Mouse (Mus musculus): ENCODE measurements around the gene Zfp276. TPM values are rescaled to one million over a fixed set of nuclear protein-coding genes. Genes with fewer than 3 reads are reported as not detected.
"Not testable (repeated sequence)": the region's sequence is repeated elsewhere in the genome, so short reads cannot be mapped to it uniquely, and the experiment has no call there.

The Zfp276 gene
- polyA plus RNA-seq, 1 experiment from 2014 or later = 19.2 TPM

DNA sequence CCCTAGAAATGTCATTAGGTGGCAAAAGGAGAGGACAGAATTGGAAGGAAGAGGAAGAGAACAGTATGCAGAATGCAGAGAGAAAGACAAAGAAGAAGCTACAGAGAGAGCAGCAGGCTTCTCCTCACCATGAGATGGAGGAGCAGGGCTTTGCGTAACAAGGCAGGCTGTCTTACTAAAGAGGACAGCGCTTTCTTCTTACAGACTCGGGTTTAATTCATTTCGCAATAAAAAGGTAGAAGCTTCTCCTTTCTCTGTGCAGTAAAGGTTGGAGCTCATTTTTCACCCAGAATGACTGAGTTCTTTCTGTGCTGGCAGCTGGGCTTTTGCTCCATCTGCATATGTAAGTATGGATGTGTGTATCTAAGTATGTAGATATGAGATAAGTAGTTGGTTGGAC is 25.8 kb downstream of the Zfp276 start:
- Histone ChIP-seq H3K27ac (ENCODE audit: low read length) (no peak overlapping the region), H3K36me3 (ENCODE audit: control insufficient read depth, insufficient read depth, low read length) (no peaks in the 10 kb centered on the region), H3K9me3 (replicated peaks; ENCODE audit: control insufficient read depth, low read length) (no peaks in the 10 kb centered on the region), H3K9ac (ENCODE audit: low read length) (no peak overlapping the region), H3K4me1 (ENCODE audit: control insufficient read depth, insufficient read depth, low read length) (no peaks in the 10 kb centered on the region), H3K4me2 (ENCODE audit: low read depth, low read length) (no peak overlapping the region), H3K4me3 (replicated peaks; ENCODE audit: low read length) (no peak overlapping the region), H3K27me3 (ENCODE audit: control insufficient read depth, insufficient read depth, low read length) (no peaks in the 10 kb centered on the region)
- no peak for ATAC-seq (ENCODE audit: insufficient read depth, low FRiP score)
- 86% methylated on average over 4 of the region's 4 CpGs for WGBS

DNA sequence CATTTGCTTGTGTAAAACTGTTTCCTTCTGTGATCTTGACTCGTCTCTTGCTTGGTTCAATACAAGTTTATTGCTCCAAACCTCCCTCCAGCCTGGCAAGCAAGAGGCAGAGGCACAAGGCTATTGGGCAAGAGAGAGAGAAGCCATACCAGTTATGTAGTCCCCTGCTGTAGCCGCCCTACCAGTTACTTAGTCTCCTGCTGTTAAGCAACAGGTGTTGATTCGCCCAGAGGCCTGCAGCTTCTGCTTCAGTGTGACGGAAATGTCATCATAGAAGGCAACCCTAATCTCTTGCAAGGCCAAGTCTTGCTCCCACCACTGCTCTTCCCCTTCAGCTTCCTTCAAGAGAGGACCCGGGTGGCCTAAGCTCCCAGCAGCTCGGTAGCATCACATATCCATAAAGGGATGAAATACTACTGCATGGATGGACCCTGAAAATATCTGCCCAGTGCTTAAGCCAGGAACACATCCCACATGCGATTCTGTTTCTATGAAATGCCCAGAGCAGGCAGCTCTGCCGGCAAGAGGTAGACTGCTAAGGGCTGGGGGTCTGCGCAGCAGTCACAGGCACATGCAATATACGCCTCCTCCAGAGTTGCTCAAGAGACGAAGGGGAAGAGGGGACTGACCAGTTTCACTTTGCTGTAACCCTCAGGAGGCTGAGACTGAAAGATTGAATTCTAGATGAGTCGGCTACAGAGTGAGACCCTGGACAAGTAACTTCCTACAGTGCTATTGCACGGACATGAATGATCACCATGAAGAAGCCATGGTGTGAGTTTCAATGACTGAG is 26.5 kb downstream of the Zfp276 start:
- H3K9ac ChIP-seq (ENCODE audit: low read length) = no peak overlapping the region
- no peaks in the 10 kb centered on the region for H3K36me3 ChIP-seq (ENCODE audit: control insufficient read depth, insufficient read depth, low read length)
- no peak overlapping the region for H3K4me3 ChIP-seq (replicated peaks; ENCODE audit: low read length)
- WGBS = 86% methylated on average over 13 of the region's 13 CpGs
- no peaks in the 10 kb centered on the region for H3K27me3 ChIP-seq (ENCODE audit: control insufficient read depth, insufficient read depth, low read length)
- no peak for ATAC-seq (ENCODE audit: insufficient read depth, low FRiP score)
- H3K4me1 ChIP-seq (ENCODE audit: control insufficient read depth, insufficient read depth, low read length) = no peaks in the 10 kb centered on the region
- H3K9me3 ChIP-seq (replicated peaks; ENCODE audit: control insufficient read depth, low read length) = no peaks in the 10 kb centered on the region
- no peak overlapping the region for H3K27ac ChIP-seq (ENCODE audit: low read length)
- no peak overlapping the region for H3K4me2 ChIP-seq (ENCODE audit: low read depth, low read length)

DNA sequence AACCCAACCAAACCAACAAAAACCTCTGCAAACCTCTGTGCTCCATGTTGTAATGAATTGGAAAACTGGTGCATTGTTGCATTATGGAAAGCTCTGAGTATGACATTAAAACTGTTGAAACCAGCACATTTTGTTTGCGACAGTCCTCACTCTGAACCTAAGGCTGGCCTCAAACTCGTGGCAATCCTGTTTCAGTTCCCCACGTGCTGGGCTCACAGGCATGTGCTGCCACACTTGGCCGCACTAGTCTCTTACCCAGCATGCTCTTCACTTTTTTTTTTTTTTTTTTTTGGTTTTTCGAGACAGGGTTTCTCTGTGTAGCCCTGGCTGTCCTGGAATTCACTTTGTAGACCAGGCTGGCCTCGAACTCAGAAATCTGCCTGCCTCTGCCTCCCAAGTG is 29.0 kb downstream of the Zfp276 start:
- H3K27ac ChIP-seq (ENCODE audit: low read length); ATAC-seq (ENCODE audit: insufficient read depth, low FRiP score); H3K4me3 ChIP-seq (replicated peaks; ENCODE audit: low read length); H3K4me1 ChIP-seq (ENCODE audit: control insufficient read depth, insufficient read depth, low read length); H3K36me3 ChIP-seq (ENCODE audit: control insufficient read depth, insufficient read depth, low read length); H3K9ac ChIP-seq (ENCODE audit: low read length); H3K4me2 ChIP-seq (ENCODE audit: low read depth, low read length); H3K27me3 ChIP-seq (ENCODE audit: control insufficient read depth, insufficient read depth, low read length); H3K9me3 ChIP-seq (replicated peaks; ENCODE audit: control insufficient read depth, low read length): not testable (repeated sequence)
- WGBS = 92% methylated on average over 5 of the region's 6 CpGs

DNA sequence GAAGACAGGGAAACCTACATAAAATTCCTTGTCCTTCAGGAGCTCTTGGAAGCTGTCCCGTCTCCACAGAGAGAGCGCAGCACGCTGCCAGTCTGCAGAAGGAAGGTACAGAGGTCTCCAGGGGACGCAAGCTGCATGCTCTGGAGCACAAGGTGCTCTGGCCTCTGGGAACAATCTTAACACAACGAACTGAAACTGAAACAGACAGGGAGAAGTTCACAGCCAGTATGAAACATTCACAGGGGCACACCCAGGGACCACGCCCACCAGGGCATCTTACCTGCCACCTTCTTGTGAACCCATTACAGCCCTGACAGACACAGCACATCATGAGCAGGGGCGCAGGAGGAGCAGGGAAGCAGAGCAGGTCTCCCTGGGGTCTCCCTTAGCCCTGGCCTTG is 30.0 kb downstream of the Zfp276 start:
- H3K4me2 ChIP-seq (ENCODE audit: low read depth, low read length) = no peak overlapping the region
- H3K36me3 ChIP-seq (ENCODE audit: control insufficient read depth, insufficient read depth, low read length) = no peaks in the 10 kb centered on the region
- no peak for ATAC-seq (ENCODE audit: insufficient read depth, low FRiP score)
- 84% methylated on average over 7 of the region's 7 CpGs for WGBS
- H3K9me3 ChIP-seq (replicated peaks; ENCODE audit: control insufficient read depth, low read length) = no peaks in the 10 kb centered on the region
- H3K9ac ChIP-seq (ENCODE audit: low read length) = no peak overlapping the region
- H3K4me3 ChIP-seq (replicated peaks; ENCODE audit: low read length) = no peak overlapping the region
- H3K27ac ChIP-seq (ENCODE audit: low read length) = no peak overlapping the region
- no peaks in the 10 kb centered on the region for H3K4me1 ChIP-seq (ENCODE audit: control insufficient read depth, insufficient read depth, low read length)
- H3K27me3 ChIP-seq (ENCODE audit: control insufficient read depth, insufficient read depth, low read length) = no peaks in the 10 kb centered on the region

DNA sequence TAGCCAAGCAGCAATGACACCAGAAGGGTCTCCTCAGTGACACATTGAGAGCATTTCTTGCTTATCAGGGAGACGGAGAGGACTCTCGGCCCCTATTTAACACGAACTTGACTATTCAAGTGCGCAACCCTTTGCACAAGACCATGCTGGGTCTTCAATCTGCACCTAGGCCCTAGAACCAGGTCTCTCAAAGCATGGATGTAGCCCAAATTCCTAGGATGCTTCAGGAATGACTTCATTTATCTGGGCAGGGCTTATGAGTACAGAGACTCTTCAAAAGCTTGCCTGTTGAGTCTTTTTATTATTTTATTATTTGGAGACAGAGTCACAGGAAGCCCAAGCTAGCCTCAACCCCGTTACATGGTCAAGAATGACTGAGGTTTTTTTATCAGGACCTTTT is 30.5 kb downstream of the Zfp276 start:
- H3K4me3 ChIP-seq (replicated peaks; ENCODE audit: low read length) = no peak overlapping the region
- no peak for ATAC-seq (ENCODE audit: insufficient read depth, low FRiP score)
- no peak overlapping the region for H3K4me2 ChIP-seq (ENCODE audit: low read depth, low read length)
- H3K27ac ChIP-seq (ENCODE audit: low read length) = no peak overlapping the region
- H3K9ac ChIP-seq (ENCODE audit: low read length) = no peak overlapping the region
- H3K36me3 ChIP-seq (ENCODE audit: control insufficient read depth, insufficient read depth, low read length) = no peaks in the 10 kb centered on the region
- H3K27me3 ChIP-seq (ENCODE audit: control insufficient read depth, insufficient read depth, low read length) = no peaks in the 10 kb centered on the region
- H3K9me3 ChIP-seq (replicated peaks; ENCODE audit: control insufficient read depth, low read length) = no peaks in the 10 kb centered on the region
- H3K4me1 ChIP-seq (ENCODE audit: control insufficient read depth, insufficient read depth, low read length) = no peaks in the 10 kb centered on the region
- 82% methylated on average over 5 of the region's 5 CpGs for WGBS

- Histone ChIP-seq H3K4me1 (ENCODE audit: control insufficient read depth, insufficient read depth, low read length) (no peaks in the 10 kb centered on the region), H3K4me3 (replicated peaks; ENCODE audit: low read length) (no peak overlapping the region), H3K27ac (ENCODE audit: low read length) (no peak overlapping the region), H3K9me3 (replicated peaks; ENCODE audit: control insufficient read depth, low read length) (no peaks in the 10 kb centered on the region), H3K36me3 (ENCODE audit: control insufficient read depth, insufficient read depth, low read length) (no peaks in the 10 kb centered on the region), H3K27me3 (ENCODE audit: control insufficient read depth, insufficient read depth, low read length) (no peaks in the 10 kb centered on the region), H3K4me2 (ENCODE audit: low read depth, low read length) (no peak overlapping the region), H3K9ac (ENCODE audit: low read length) (no peak overlapping the region)
- ATAC-seq (ENCODE audit: insufficient read depth, low FRiP score) = no peak
- 93% methylated on average over 17 of the region's 17 CpGs for WGBS
Observed at GRCm38 (mm10) chr8:123287362-123287761, 33.4 kb downstream of the Zfp276 start.

DNA sequence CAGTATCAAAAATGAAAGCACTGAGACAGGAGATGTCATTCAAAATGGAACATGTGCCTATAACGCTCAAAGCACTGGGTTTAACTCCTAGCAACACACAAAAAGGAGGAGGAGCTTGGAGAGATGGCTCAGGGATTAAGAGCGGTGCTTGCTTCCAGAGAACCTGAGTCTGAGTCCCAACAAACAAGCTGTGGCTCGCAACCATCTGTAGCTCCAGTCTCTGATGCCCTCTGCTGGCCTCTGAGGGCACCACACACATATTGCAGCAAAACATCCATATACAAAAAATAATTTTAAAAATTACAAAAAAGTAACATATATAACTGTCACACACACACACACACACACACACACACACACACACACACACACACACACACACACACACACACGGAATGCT is 36.2 kb downstream of the Zfp276 start:
- Histone ChIP-seq H3K4me3 (replicated peaks; ENCODE audit: low read length) (no peak overlapping the region), H3K4me2 (ENCODE audit: low read depth, low read length) (no peak overlapping the region), H3K27me3 (ENCODE audit: control insufficient read depth, insufficient read depth, low read length) (no peaks in the 10 kb centered on the region), H3K9ac (ENCODE audit: low read length) (no peak overlapping the region), H3K27ac (ENCODE audit: low read length) (no peak overlapping the region), H3K4me1 (ENCODE audit: control insufficient read depth, insufficient read depth, low read length) (no peaks in the 10 kb centered on the region), H3K9me3 (replicated peaks; ENCODE audit: control insufficient read depth, low read length) (no peaks in the 10 kb centered on the region), H3K36me3 (ENCODE audit: control insufficient read depth, insufficient read depth, low read length) (no peaks in the 10 kb centered on the region)
- WGBS = 82% methylated on average over 4 of the region's 4 CpGs
- ATAC-seq (ENCODE audit: insufficient read depth, low FRiP score) = no peak

GRCm38 (mm10) chr8:123290679-123291078 is 36.7 kb downstream of the Zfp276 start:
- Histone ChIP-seq H3K4me2 (ENCODE audit: low read depth, low read length) (no peak overlapping the region), H3K9me3 (replicated peaks; ENCODE audit: control insufficient read depth, low read length) (no peaks in the 10 kb centered on the region), H3K36me3 (ENCODE audit: control insufficient read depth, insufficient read depth, low read length) (no peaks in the 10 kb centered on the region), H3K27ac (ENCODE audit: low read length) (no peak overlapping the region), H3K4me1 (ENCODE audit: control insufficient read depth, insufficient read depth, low read length) (no peaks in the 10 kb centered on the region), H3K4me3 (replicated peaks; ENCODE audit: low read length) (no peak overlapping the region), H3K9ac (ENCODE audit: low read length) (no peak overlapping the region), H3K27me3 (ENCODE audit: control insufficient read depth, insufficient read depth, low read length) (no peaks in the 10 kb centered on the region)
- no peak for ATAC-seq (ENCODE audit: insufficient read depth, low FRiP score)
- WGBS = 91% methylated on average over 8 of the region's 8 CpGs

DNA sequence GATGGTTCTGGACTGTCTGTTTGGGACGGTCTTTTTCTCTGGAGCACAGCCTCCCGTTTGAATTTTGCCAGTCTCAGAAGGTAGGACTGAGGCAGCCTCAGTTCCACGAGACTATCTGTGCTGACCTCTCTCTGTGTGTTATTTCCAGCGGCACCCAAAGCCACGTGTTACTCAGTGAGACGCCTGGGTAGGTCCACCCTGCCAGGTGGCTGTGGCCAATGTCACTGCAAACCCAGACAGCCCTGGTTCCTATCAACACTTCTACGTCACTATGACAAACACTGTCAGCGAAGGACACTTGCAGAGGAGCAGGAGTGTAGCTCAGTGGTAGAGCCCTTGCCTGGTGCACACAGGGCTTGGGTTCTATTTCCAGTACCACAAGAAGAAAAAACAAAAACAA is 37.7 kb downstream of the Zfp276 start:
- Histone ChIP-seq H3K9ac (ENCODE audit: low read length) (no peak overlapping the region), H3K27ac (ENCODE audit: low read length) (no peak overlapping the region), H3K27me3 (ENCODE audit: control insufficient read depth, insufficient read depth, low read length) (no peaks in the 10 kb centered on the region), H3K9me3 (replicated peaks; ENCODE audit: control insufficient read depth, low read length) (no peaks in the 10 kb centered on the region), H3K4me2 (ENCODE audit: low read depth, low read length) (no peak overlapping the region), H3K36me3 (ENCODE audit: control insufficient read depth, insufficient read depth, low read length) (no peaks in the 10 kb centered on the region), H3K4me3 (replicated peaks; ENCODE audit: low read length) (no peak overlapping the region), H3K4me1 (ENCODE audit: control insufficient read depth, insufficient read depth, low read length) (no peaks in the 10 kb centered on the region)
- no peak for ATAC-seq (ENCODE audit: insufficient read depth, low FRiP score)
- 92% methylated on average over 8 of the region's 8 CpGs for WGBS
